Mouse (Mus musculus) neutrophil, adult 65 days (primary cell): ENCODE data around the gene Mrps25. TPM values are rescaled to one million over a fixed set of nuclear protein-coding genes. Genes with fewer than 3 reads are reported as not detected.

ENCODE experiments used
- total RNA-seq: library from RNA; stranded (reverse); gene quantifications from 2 replicates; pipeline ENCODE4 v1.2.4, GENCODE M21; 2023

Mrps25 gene
- 7.3 and 8.3 TPM in 2 replicates for total RNA-seq

GRCm38 (mm10) chr6:92183621-92184131, at the start of gene Mrps25:
Gene Mrps25, minus strand, starts transcription at chr6:92184033.

GRCm38 (mm10) chr6:92214773-92215449, 31.1 kb upstream of the Mrps25 start, which contains the start of gene Rbsn:
Gene Rbsn, minus strand, starts transcription at chr6:92214925.

Other genes starting within 250 kb of the Mrps25 start
- gene Fgd5, start 205.2 kb downstream of the Mrps25 start, total RNA-seq, result 0.13 TPM in 1 of 2 replicates, not detected in the other
- gene Nr2c2, start 92.6 kb downstream of the Mrps25 start, total RNA-seq, result 51.1 and 70.9 TPM in 2 replicates
- gene Rbsn, start 30.9 kb upstream of the Mrps25 start, total RNA-seq, result 21.5 and 24.3 TPM in 2 replicates
- 0.29 TPM in 1 of 2 replicates, not detected in the other for gene Trh, start 60.6 kb upstream of the Mrps25 start, total RNA-seq